Mouse (Mus musculus): Measurements from ENCODE around the gene Prelp.

Gene Prelp

GRCm38 (mm10) chr1:133863257-133863997, 57.8 kb downstream of the Prelp start:
- intact Hi-C loops (cut with DNase I) = no loop called here

- intact Hi-C loops (cut with DNase I) = no loop called here
Measured at GRCm38 (mm10) chr1:133861028-133861427, 60.2 kb downstream of the Prelp start.

Measured in adrenal gland (tissue).